Mouse (Mus musculus): Measurements from ENCODE around the gene Nap1l5. TPM values are rescaled to one million over a fixed set of nuclear protein-coding genes. Genes with fewer than 3 reads are reported as not detected.

Gene Nap1l5
- total and polyA plus RNA-seq, 2 experiments from 2014 or later, result 1.2 to 2.5 TPM

- H3K4me2 ChIP-seq (ENCODE audit: low read depth, low read length), result no peak overlapping the region
- H3K9me3 ChIP-seq (replicated peaks; ENCODE audit: control insufficient read depth, low read length), result no peaks in the 10 kb centered on the region
- H3K4me1 ChIP-seq (ENCODE audit: control insufficient read depth, insufficient read depth), result peaks cover 10% of the 10 kb centered on the region
- H3K36me3 ChIP-seq (replicated peaks; ENCODE audit: control insufficient read depth, insufficient read depth, low read length), result peaks cover 45% of the 10 kb centered on the region
- H3K27me3 ChIP-seq (ENCODE audit: control insufficient read depth, insufficient read depth, low read length), result no peaks in the 10 kb centered on the region
- WGBS, result 32% methylated on average over 3 of the region's 3 CpGs
- peak overlapping the region; percentile 67 for H3K27ac ChIP-seq (ENCODE audit: low read depth)
- H3K9ac ChIP-seq (replicated peaks; ENCODE audit: low read depth, low read length), result no peak overlapping the region
- peak; percentile 71 for ATAC-seq (ENCODE audit: insufficient read depth, low read depth)
- H3K4me3 ChIP-seq (ENCODE audit: low read depth, low read length), result no peak overlapping the region
- DNase-seq (ENCODE audit: low spot score), result peak; percentile 65
- TF ChIP-seq EP300 (IDR thresholded peaks at IDR 0.05; ENCODE audit: low read depth) (no peak), CTCF (IDR thresholded peaks at IDR 0.05; ENCODE audit: low read depth) (no peak)
These were observed 10.2 kb downstream of the Nap1l5 start for GRCm38 (mm10) chr6:58896648-58897047.

- WGBS, result 96% methylated on average over 4 of the region's 4 CpGs
- Histone ChIP-seq H3K4me1 (ENCODE audit: control insufficient read depth, insufficient read depth) (peaks cover 10% of the 10 kb centered on the region), H3K27ac (ENCODE audit: low read depth) (no peak overlapping the region), H3K36me3 (replicated peaks; ENCODE audit: control insufficient read depth, insufficient read depth, low read length) (peaks cover 51% of the 10 kb centered on the region), H3K27me3 (ENCODE audit: control insufficient read depth, insufficient read depth, low read length) (no peaks in the 10 kb centered on the region), H3K4me3 (ENCODE audit: low read depth, low read length) (no peak overlapping the region), H3K4me2 (ENCODE audit: low read depth, low read length) (no peak overlapping the region), H3K9me3 (replicated peaks; ENCODE audit: control insufficient read depth, low read length) (no peaks in the 10 kb centered on the region), H3K9ac (replicated peaks; ENCODE audit: low read depth, low read length) (no peak overlapping the region)
- TF ChIP-seq CTCF (IDR thresholded peaks at IDR 0.05; ENCODE audit: low read depth) (no peak), EP300 (IDR thresholded peaks at IDR 0.05; ENCODE audit: low read depth) (no peak)
- no peak for DNase-seq (ENCODE audit: low spot score)
- ATAC-seq (ENCODE audit: insufficient read depth, low read depth), result no peak
These were observed 11.9 kb downstream of the Nap1l5 start for GRCm38 (mm10) chr6:58894994-58895393.

- WGBS, result 63% methylated on average over 6 of the region's 6 CpGs
- Histone ChIP-seq H3K4me3 (ENCODE audit: low read depth, low read length) (no peak overlapping the region), H3K4me2 (ENCODE audit: low read depth, low read length) (no peak overlapping the region), H3K9me3 (replicated peaks; ENCODE audit: control insufficient read depth, low read length) (no peaks in the 10 kb centered on the region), H3K27me3 (ENCODE audit: control insufficient read depth, insufficient read depth, low read length) (no peaks in the 10 kb centered on the region), H3K9ac (replicated peaks; ENCODE audit: low read depth, low read length) (no peak overlapping the region), H3K36me3 (replicated peaks; ENCODE audit: control insufficient read depth, insufficient read depth, low read length) (peaks cover 62% of the 10 kb centered on the region), H3K4me1 (ENCODE audit: control insufficient read depth, insufficient read depth) (peaks cover 6% of the 10 kb centered on the region), H3K27ac (ENCODE audit: low read depth) (no peak overlapping the region)
- ATAC-seq (ENCODE audit: insufficient read depth, low read depth) (no peak), DNase-seq (ENCODE audit: low spot score) (no peak)
- TF ChIP-seq EP300 (IDR thresholded peaks at IDR 0.05; ENCODE audit: low read depth), result no peak
- no peak for TF ChIP-seq CTCF (IDR thresholded peaks at IDR 0.05; ENCODE audit: low read depth)
These were observed 13.6 kb downstream of the Nap1l5 start for GRCm38 (mm10) chr6:58893307-58893706.

GRCm38 (mm10) chr6:58889917-58890316 is 17.0 kb downstream of the Nap1l5 start:
- 81% methylated on average over 3 of the region's 3 CpGs for WGBS
- Histone ChIP-seq H3K4me2 (ENCODE audit: low read depth, low read length) (no peak overlapping the region), H3K27ac (ENCODE audit: low read depth) (no peak overlapping the region), H3K9ac (replicated peaks; ENCODE audit: low read depth, low read length) (no peak overlapping the region), H3K9me3 (replicated peaks; ENCODE audit: control insufficient read depth, low read length) (no peaks in the 10 kb centered on the region), H3K36me3 (replicated peaks; ENCODE audit: control insufficient read depth, insufficient read depth, low read length) (peaks cover 66% of the 10 kb centered on the region), H3K4me3 (ENCODE audit: low read depth, low read length) (no peak overlapping the region), H3K4me1 (ENCODE audit: control insufficient read depth, insufficient read depth) (no peaks in the 10 kb centered on the region), H3K27me3 (ENCODE audit: control insufficient read depth, insufficient read depth, low read length) (no peaks in the 10 kb centered on the region)
- ATAC-seq (ENCODE audit: insufficient read depth, low read depth), result no peak
- no peak for TF ChIP-seq EP300 (IDR thresholded peaks at IDR 0.05; ENCODE audit: low read depth)
- no peak for TF ChIP-seq CTCF (IDR thresholded peaks at IDR 0.05; ENCODE audit: low read depth)
- DNase-seq (ENCODE audit: low spot score), result no peak

GRCm38 (mm10) chr6:58882271-58882670 is 24.6 kb downstream of the Nap1l5 start:
- TF ChIP-seq EP300 (IDR thresholded peaks at IDR 0.05; ENCODE audit: low read depth) (no peak), CTCF (IDR thresholded peaks at IDR 0.05; ENCODE audit: low read depth) (no peak)
- no peak overlapping the region for H3K4me2 ChIP-seq (ENCODE audit: low read depth, low read length)
- no peaks in the 10 kb centered on the region; the same call in 1 of the 2 replicates for H3K4me1 ChIP-seq (ENCODE audit: control insufficient read depth, insufficient read depth)
- DNase-seq (ENCODE audit: low spot score) (no peak), ATAC-seq (ENCODE audit: insufficient read depth, low read depth) (no peak)
- no peaks in the 10 kb centered on the region for H3K27me3 ChIP-seq (ENCODE audit: control insufficient read depth, insufficient read depth, low read length)
- no peaks in the 10 kb centered on the region for H3K9me3 ChIP-seq (replicated peaks; ENCODE audit: control insufficient read depth, low read length)
- no peak overlapping the region for H3K9ac ChIP-seq (replicated peaks; ENCODE audit: low read depth, low read length)
- 72% methylated on average over 6 of the region's 6 CpGs for WGBS
- H3K4me3 ChIP-seq (ENCODE audit: low read depth, low read length), result no peak overlapping the region
- no peak overlapping the region for H3K27ac ChIP-seq (ENCODE audit: low read depth)
- H3K36me3 ChIP-seq (replicated peaks; ENCODE audit: control insufficient read depth, insufficient read depth, low read length), result peaks cover 34% of the 10 kb centered on the region

- H3K9me3 ChIP-seq (replicated peaks; ENCODE audit: control insufficient read depth, low read length), result no peaks in the 10 kb centered on the region
- H3K9ac ChIP-seq (replicated peaks; ENCODE audit: low read depth, low read length), result no peak overlapping the region
- no peak overlapping the region for H3K4me3 ChIP-seq (ENCODE audit: low read depth, low read length)
- no peaks in the 10 kb centered on the region for H3K27me3 ChIP-seq (ENCODE audit: control insufficient read depth, insufficient read depth, low read length)
- no peak overlapping the region for H3K4me2 ChIP-seq (ENCODE audit: low read depth, low read length)
- peaks cover 41% of the 10 kb centered on the region for H3K36me3 ChIP-seq (replicated peaks; ENCODE audit: control insufficient read depth, insufficient read depth, low read length)
- ATAC-seq (ENCODE audit: insufficient read depth, low read depth) (no peak), DNase-seq (ENCODE audit: low spot score) (no peak)
- no peak overlapping the region for H3K27ac ChIP-seq (ENCODE audit: low read depth)
- H3K4me1 ChIP-seq (ENCODE audit: control insufficient read depth, insufficient read depth), result no peaks in the 10 kb centered on the region; the same call in 1 of the 2 replicates
- WGBS, result 86% methylated on average over 3 of the region's 3 CpGs
- TF ChIP-seq CTCF (IDR thresholded peaks at IDR 0.05; ENCODE audit: low read depth), result no peak
- no peak for TF ChIP-seq EP300 (IDR thresholded peaks at IDR 0.05; ENCODE audit: low read depth)
These were observed 25.5 kb downstream of the Nap1l5 start for GRCm38 (mm10) chr6:58881363-58881762.
